Mouse (Mus musculus) urinary bladder, adult 2 months (tissue): ENCODE results near the gene Armcx1. TPM values are rescaled to one million over a fixed set of nuclear protein-coding genes. Genes with fewer than 3 reads are reported as not detected.
"Not testable (repeated sequence)": the region's sequence is repeated elsewhere in the genome, so short reads cannot be mapped to it uniquely, and the experiment has no call there.

Source experiments
- DNase-seq: peaks from one replicate; pipeline ENCODE4 v3.0.0; 2022; ENCODE audit warnings: low spot score
- polyA plus RNA-seq: library from polyadenylated mRNA; depleted of rRNA; stranded (reverse); fragments of >200 nt; gene quantifications from 2 replicates; pipeline ENCODE4 v1.2.3, GENCODE M21; 2012; rRNA removed

The Armcx1 gene
- polyA plus RNA-seq, 1 experiment, result 22.8 TPM

- DNase-seq, result no peak
Measured at GRCm38 (mm10) chrX:134757293-134757995, 39.7 kb downstream of the Armcx1 start.

DNA sequence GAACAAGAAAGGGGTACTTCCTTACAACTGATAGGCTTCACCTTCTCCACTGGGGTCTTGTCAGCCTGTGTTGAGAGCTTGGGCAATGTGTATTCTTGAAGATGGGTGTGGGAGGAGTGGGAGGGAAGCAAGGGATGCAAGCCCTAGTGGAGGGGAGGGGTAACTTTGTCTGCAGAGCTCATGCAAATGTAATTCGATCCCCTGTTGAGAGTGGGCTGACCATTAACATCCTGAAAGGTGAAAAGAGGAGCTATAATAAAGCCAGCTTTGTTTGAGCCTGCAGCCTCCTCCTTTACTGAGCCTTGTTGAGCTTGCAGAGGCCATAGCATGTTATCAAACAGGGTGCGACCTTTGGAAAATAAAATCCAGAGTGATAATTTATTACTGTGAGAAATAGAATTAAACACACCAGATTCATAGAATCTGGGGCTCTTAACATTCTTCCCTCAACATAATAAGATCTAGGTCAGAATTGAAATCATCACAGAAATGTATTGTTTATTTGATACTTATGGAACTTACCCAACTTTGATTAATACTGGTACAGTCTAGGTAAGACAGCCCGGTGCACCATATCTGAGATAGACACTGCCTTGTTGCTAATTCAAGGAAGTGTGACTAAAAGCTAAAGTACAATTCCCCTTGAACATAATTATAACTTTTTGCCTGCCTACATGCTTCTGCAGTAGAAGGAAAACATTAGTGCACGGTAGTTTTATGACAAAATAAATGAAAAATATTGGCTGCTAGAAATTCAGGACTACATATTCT, 45.9 kb downstream of the Armcx1 start:
- DNase-seq, result not testable (repeated sequence)

Other genes starting within 250 kb of the Armcx1 start
- not detected in 2 replicates for gene Taf7l, start 241.5 kb upstream of the Armcx1 start, polyA plus RNA-seq
- 8.6 and 9.2 TPM in 2 replicates for gene Timm8a1, start 176.1 kb upstream of the Armcx1 start, polyA plus RNA-seq
- 2.1 and 3.0 TPM in 2 replicates for gene Btk, start 134.4 kb upstream of the Armcx1 start, polyA plus RNA-seq
- 1,373 and 1,449 TPM in 2 replicates for gene Rpl36a, start 132.3 kb upstream of the Armcx1 start, polyA plus RNA-seq
- gene Gla, start 116.8 kb upstream of the Armcx1 start, polyA plus RNA-seq, result 5.4 and 5.8 TPM in 2 replicates
- gene Hnrnph2, start 116.8 kb upstream of the Armcx1 start, polyA plus RNA-seq, result 63.8 and 66.5 TPM in 2 replicates
- 1.1 and 2.0 TPM in 2 replicates for gene Armcx4, start 31.4 kb upstream of the Armcx1 start, polyA plus RNA-seq
- 2.8 and 3.9 TPM in 2 replicates for gene Armcx6, start 33.5 kb downstream of the Armcx1 start, polyA plus RNA-seq
- gene Armcx3, start 38.6 kb downstream of the Armcx1 start, polyA plus RNA-seq, result 36.1 and 39.5 TPM in 2 replicates
- gene Armcx2, start 91.3 kb downstream of the Armcx1 start, polyA plus RNA-seq, result 10.6 and 13.1 TPM in 2 replicates
- 0.09 and 0.11 TPM in 2 replicates for gene Nxf2, start 246.8 kb downstream of the Armcx1 start, polyA plus RNA-seq